Mouse (Mus musculus) heart, adult 2 months (tissue): Measurements from ENCODE around the gene Nup188.

Source experiments
- CTCF ChIP-seq: fragments of 200-600 bp; IDR thresholded peaks from 2 replicates; pipeline ENCODE4 v1.8.1; 2022; ENCODE audit warnings: antibody characterized with exemption, mild to moderate bottlenecking, moderate library complexity
- POLR2A ChIP-seq: fragments of 200-500 bp; IDR thresholded peaks from 2 replicates; pipeline ENCODE4 v1.6.1; 2011; ENCODE audit warnings: mild to moderate bottlenecking, low read depth, low read length, control low read depth; ENCODE audit not compliant: insufficient read depth

DNA sequence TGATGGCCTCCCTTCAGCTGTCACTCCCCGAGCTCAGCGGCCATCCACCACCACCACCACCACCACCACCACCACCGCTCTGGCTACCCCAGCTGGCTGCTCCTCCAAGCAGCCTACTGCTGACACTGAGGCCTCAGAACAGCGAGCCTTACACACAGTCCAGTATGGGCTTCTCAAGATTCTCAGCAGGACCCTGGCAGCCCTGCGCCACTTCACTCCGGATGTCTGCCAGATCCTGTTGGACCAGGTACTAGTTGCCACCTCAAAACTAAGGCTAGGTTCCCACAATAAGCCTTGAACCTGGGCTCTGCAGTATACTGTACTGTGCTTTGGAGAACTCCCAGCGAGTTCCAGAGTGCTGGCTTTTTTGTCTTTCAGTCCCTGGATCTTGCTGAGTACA lies 56.3 kb downstream of the Nup188 start:
- no peak for TF ChIP-seq CTCF
- TF ChIP-seq POLR2A = no peak
